Mouse (Mus musculus) spleen, adult 2 months (tissue): Measurements from ENCODE around the gene Cdh13. TPM values are rescaled to one million over a fixed set of nuclear protein-coding genes. Genes with fewer than 3 reads are reported as not detected.

ENCODE experiments used
- DNase-seq, 2 experiments: peaks; one replicate each; pipeline versions ENCODE4 v3.0.0 to v3.0.0-alpha.2; 2012 to 2021; ENCODE audit warnings: low spot score in 2 of 2, low read depth in 1 of 2
- H3K27ac ChIP-seq: fragments of 200-500 bp; 2 replicates; pipeline ENCODE4 v1.5.1; 2012; ENCODE audit warnings: low read length, inconsistent platforms; ENCODE audit not compliant: insufficient read depth
- H3K27me3 ChIP-seq: fragments of 200-500 bp; 2 replicates; pipeline ENCODE4 v1.6.1; 2012; ENCODE audit warnings: mild to moderate bottlenecking, moderate library complexity, low read length, inconsistent platforms; ENCODE audit not compliant: control insufficient read depth, insufficient read depth
- H3K36me3 ChIP-seq: fragments of 200-500 bp; 2 replicates; pipeline ENCODE4 v1.6.1; 2012; ENCODE audit warnings: mild to moderate bottlenecking, low read length, inconsistent platforms; ENCODE audit not compliant: control insufficient read depth, insufficient read depth
- H3K4me1 ChIP-seq: fragments of 200-500 bp; 2 replicates; pipeline ENCODE4 v1.6.1; 2011; ENCODE audit warnings: inconsistent platforms; ENCODE audit not compliant: control insufficient read depth, insufficient read depth, insufficient read length
- H3K4me3 ChIP-seq: fragments of 200-500 bp; 2 replicates; pipeline ENCODE4 v1.5.1; 2011; ENCODE audit warnings: mild to moderate bottlenecking, inconsistent platforms; ENCODE audit not compliant: insufficient read depth, insufficient read length; ENCODE audit errors: extremely low read depth
- CTCF ChIP-seq: fragments of 200-500 bp; IDR thresholded peaks from 2 replicates; pipeline ENCODE4 v1.5.1; 2011; ENCODE audit warnings: mild to moderate bottlenecking, inconsistent platforms; ENCODE audit not compliant: insufficient read depth, insufficient read length, insufficient replicate concordance; ENCODE audit errors: extremely low read depth
- POLR2A ChIP-seq: fragments of 200-500 bp; IDR thresholded peaks from 2 replicates; pipeline ENCODE4 v1.6.1; 2011; ENCODE audit warnings: low read depth, low read length, inconsistent platforms
- WGBS: fragments of 180-500 bp; shearing (Covaris S2); methylation state at CpG from one replicate; pipeline ENCODE4 v1.1.7; 2018; 5-methylcytosine and 5-hydroxymethylcytosine counted together
- polyA plus RNA-seq: library from polyadenylated mRNA; depleted of rRNA; stranded (reverse); fragments of >200 nt; gene quantifications from 2 replicates; pipeline ENCODE4 v1.2.3, GENCODE M21; 2012; rRNA removed

The Cdh13 gene
- polyA plus RNA-seq: 0.50 and 0.58 TPM in 2 replicates

DNA sequence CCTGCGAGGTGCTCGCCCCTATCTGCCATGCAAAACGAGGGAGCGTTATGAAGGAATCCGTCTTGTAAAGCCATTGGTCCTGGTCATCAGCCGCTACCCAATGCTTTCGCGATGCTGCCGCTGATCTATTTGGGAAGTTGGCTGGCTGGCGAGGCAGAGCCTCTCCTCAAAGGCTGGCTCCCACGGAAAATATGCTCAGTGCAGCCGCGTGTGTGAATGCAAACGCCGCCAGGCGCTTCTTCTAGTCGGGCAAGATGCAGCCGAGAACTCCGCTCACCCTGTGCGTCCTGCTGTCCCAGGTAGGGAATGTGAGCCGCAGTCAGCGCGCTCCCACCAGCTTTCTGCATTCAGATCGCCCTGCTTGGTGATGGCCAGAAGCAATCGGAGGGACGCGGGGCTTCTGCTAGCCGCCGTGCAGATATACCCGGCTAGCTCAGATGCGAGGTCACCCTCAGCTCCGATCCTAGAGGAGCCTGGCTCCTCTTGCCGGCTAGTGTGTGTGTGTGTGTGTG, at the start of gene Cdh13:
Cdh13 (plus strand) TSS at position 134 of the 512 bp plus-strand sequence.
- H3K4me1 ChIP-seq: no peaks in the 10 kb centered on the region
- DNase-seq: no peak
- no peak within 1 kb of the TSS for H3K4me3 ChIP-seq

DNA sequence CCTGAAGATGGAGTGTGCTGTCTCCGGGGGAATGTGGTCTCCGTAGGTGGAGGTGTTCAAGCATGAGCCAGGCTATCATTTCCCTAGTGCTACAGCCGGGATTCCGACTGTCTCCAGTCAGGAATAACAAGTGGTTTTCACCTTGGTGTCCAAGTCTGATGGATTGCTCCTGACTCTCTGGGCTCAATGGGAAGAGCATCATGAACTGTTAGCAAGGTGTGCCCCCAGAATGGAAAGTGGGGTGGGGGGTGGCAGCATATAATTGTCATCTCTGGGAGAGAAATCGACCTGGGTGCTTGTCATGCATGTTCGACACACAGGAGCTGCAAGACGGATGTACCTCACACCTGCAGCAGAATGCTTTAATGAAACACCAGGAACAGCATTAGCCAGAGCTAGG, 47.9 kb upstream of the Cdh13 start:
- 83% methylated on average over 7 of the region's 7 CpGs for WGBS
- no peaks in the 10 kb centered on the region for H3K36me3 ChIP-seq
- no peak for DNase-seq
- no peak for TF ChIP-seq CTCF
- TF ChIP-seq POLR2A: no peak
- no peaks in the 10 kb centered on the region for H3K4me1 ChIP-seq
- H3K4me3 ChIP-seq: no peak overlapping the region
- H3K27ac ChIP-seq: no peak overlapping the region
- no peaks in the 10 kb centered on the region for H3K27me3 ChIP-seq

More for the DNA sequence above, at the start of gene Cdh13:
- WGBS: 4% methylated on average over 33 of the region's 33 CpGs
- Histone ChIP-seq H3K27me3 (no peaks in the 10 kb centered on the region), H3K27ac (no peak within 1 kb of the TSS), H3K36me3 (no peaks in the 10 kb centered on the region)
- TF ChIP-seq POLR2A (no peak), CTCF (no peak)

DNA sequence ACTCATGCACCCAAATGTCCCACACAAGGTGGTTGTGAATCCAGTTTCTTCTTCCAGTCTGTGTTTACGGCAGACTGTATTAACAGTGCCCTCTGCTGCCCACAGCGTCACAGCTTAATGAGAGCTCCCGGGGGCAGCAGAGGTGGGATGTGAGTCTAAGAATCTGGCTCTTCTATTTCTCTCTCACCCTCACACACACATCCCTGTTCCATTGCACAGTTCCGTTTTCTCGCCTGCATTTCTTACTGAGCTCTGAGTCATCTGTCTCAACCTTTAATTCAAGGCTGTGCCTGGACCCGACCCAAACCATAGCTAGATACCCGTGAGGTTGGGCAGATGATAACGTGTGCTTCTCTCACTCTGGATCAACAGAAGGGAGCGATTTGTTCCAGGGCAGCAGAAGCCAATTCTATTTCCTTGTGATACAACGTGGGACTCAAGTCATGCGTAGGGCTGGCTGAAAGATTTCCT, 46.3 kb upstream of the Cdh13 start:
- Histone ChIP-seq H3K36me3 (no peaks in the 10 kb centered on the region), H3K4me1 (no peaks in the 10 kb centered on the region), H3K27ac (no peak overlapping the region), H3K27me3 (no peaks in the 10 kb centered on the region), H3K4me3 (no peak overlapping the region)
- DNase-seq: no peak
- no peak for TF ChIP-seq POLR2A
- TF ChIP-seq CTCF: no peak
- 74% methylated on average over 11 of the region's 11 CpGs for WGBS

DNA sequence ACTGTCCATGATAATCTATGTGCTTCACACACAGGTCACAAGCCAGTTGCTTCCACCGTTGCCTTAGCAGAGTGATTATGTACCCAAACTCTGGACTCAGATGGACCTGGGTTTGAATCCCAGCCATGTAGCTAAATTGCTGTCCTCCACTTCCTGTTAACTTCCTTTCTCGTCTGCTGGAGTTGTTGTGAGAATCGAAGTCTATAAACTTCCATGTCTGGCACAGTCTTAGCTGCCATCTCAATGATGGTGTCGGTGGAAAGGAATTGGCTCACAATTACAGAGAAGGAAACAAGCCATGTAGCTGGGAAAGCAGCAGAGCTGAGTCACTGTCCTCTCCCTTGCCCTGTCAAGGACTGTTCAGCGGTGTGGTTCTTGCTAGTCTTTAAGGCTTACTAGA, 45.4 kb upstream of the Cdh13 start:
- 66% methylated on average over 5 of the region's 5 CpGs for WGBS
- DNase-seq: no peak
- Histone ChIP-seq H3K27me3 (no peaks in the 10 kb centered on the region), H3K4me3 (no peak overlapping the region), H3K36me3 (no peaks in the 10 kb centered on the region), H3K27ac (no peak overlapping the region), H3K4me1 (no peaks in the 10 kb centered on the region)
- TF ChIP-seq CTCF: no peak

DNA sequence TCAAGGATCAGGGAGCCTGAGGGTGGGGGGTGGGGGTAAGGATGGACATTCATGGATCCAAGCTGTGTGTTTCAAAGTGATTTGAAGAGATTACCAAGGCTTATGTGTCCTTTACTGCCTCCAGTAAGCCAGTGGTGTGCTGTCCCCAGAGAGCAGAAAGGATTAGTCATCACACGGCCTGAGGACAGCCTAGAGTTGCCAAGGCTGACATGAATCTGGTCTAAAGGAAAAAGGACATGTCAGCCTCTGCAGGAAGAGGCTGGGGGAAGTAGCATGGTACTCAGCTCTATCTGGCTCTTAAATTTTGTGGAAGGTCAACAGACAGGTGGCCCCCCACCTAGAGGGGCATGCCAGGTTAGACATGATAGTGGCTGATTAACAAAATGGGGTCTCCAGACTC, 44.3 kb upstream of the Cdh13 start:
- WGBS: 57% methylated on average over 1 of the region's 1 CpGs
- Histone ChIP-seq H3K27me3 (no peaks in the 10 kb centered on the region), H3K27ac (no peak overlapping the region), H3K4me3 (no peak overlapping the region), H3K36me3 (no peaks in the 10 kb centered on the region), H3K4me1 (no peaks in the 10 kb centered on the region)
- no peak for DNase-seq
- TF ChIP-seq POLR2A (no peak), CTCF (no peak)

DNA sequence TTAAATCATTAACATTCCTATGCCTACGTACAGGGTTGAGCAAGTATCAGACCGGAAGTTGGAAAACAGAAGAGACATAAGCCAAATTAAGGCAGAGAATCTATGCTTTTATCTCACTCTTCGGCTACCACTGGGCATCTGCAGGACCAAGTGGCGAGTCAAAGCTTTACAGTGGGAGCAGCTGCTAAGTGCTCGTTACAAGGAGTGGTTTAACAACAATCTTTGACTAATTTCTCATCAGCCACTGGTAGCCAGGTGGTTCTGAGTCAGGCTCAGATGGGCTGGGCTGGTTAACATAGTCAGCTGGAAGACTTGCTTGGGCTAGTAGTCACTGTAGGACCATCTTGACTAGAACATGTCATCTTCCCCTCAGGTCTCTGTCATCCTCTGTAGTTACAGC, 34.2 kb upstream of the Cdh13 start:
- TF ChIP-seq CTCF (no peak), POLR2A (no peak)
- no peaks in the 10 kb centered on the region for H3K36me3 ChIP-seq
- 81% methylated on average over 5 of the region's 5 CpGs for WGBS
- H3K4me3 ChIP-seq: no peak overlapping the region
- H3K27me3 ChIP-seq: no peaks in the 10 kb centered on the region
- no peaks in the 10 kb centered on the region for H3K4me1 ChIP-seq
- H3K27ac ChIP-seq: no peak overlapping the region
- no peak for DNase-seq

DNA sequence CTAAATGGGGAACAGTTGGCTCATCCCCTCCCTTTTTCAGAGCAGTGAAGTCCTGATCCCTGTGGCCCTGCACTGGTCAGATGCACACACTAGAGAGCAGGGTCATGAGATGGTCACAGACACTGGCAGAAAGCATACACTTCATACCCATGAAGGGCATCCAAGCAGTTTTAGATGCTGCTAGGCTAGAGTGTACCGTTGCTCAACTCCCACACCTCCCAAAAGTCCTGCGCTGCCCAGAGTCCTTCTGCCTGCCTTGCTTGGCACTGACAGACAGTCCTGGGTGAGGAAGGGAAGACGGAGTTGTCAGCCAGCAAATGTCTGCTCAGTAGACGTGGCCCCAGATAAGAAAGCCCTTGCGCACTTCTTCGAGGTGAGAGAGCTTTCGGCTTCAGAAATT, 33.6 kb upstream of the Cdh13 start:
- H3K4me3 ChIP-seq: no peak overlapping the region
- H3K36me3 ChIP-seq: no peaks in the 10 kb centered on the region
- DNase-seq: no peak
- 89% methylated on average over 7 of the region's 7 CpGs for WGBS
- H3K27ac ChIP-seq: no peak overlapping the region
- TF ChIP-seq CTCF: no peak
- no peak for TF ChIP-seq POLR2A
- H3K4me1 ChIP-seq: no peaks in the 10 kb centered on the region
- no peaks in the 10 kb centered on the region for H3K27me3 ChIP-seq
